Mouse (Mus musculus) hindbrain, postnatal 0 days (tissue): ENCODE results near the gene Mrps11. TPM values are rescaled to one million over a fixed set of nuclear protein-coding genes. Genes with fewer than 3 reads are reported as not detected.

Experiments used
- ATAC-seq: fragments of 200-750 bp; cut with Nextera tagmentation; 2 replicates; pipeline ENCODE4 v1.8.0; 2017; ENCODE audit warnings: mild to moderate bottlenecking, moderate TSS enrichment, moderate library complexity
- DNase-seq: peaks from one replicate; pipeline ENCODE4 v3.0.0-alpha.2; 2015; ENCODE audit warnings: low spot score
- H3K27ac ChIP-seq: fragments of 300-500 bp; sonication (generic); 2 replicates; pipeline ENCODE4 v1.5.1; 2014; ENCODE audit warnings: mild to moderate bottlenecking
- H3K27me3 ChIP-seq: fragments of 300-500 bp; sonication (generic); 2 replicates; pipeline ENCODE4 v1.6.1; 2014; ENCODE audit warnings: low read length, mixed read lengths; ENCODE audit not compliant: insufficient read depth
- H3K36me3 ChIP-seq: fragments of 300-500 bp; sonication (generic); 2 replicates; pipeline ENCODE4 v1.6.1; 2014; ENCODE audit warnings: low read length, mixed read lengths; ENCODE audit not compliant: insufficient read depth
- H3K4me1 ChIP-seq: fragments of 300-500 bp; sonication (generic); 2 replicates; pipeline ENCODE4 v1.6.1; 2014; ENCODE audit warnings: antibody characterized with exemption, low read length, mixed read lengths; ENCODE audit not compliant: insufficient read depth
- H3K4me2 ChIP-seq: fragments of 300-500 bp; sonication (generic); 2 replicates; pipeline ENCODE4 v1.6.1; 2014; ENCODE audit warnings: low read depth, mild to moderate bottlenecking, low read length, moderate library complexity, mixed read lengths
- H3K4me3 ChIP-seq: fragments of 300-500 bp; sonication (generic); 2 replicates; pipeline ENCODE4 v1.5.1; 2014; ENCODE audit warnings: low read length
- H3K9ac ChIP-seq: fragments of 300-500 bp; sonication (generic); replicated peaks from 2 replicates; pipeline ENCODE4 v1.6.1; 2014; ENCODE audit warnings: mild to moderate bottlenecking, low read length, moderate library complexity, mixed read lengths
- H3K9me3 ChIP-seq: fragments of 300-500 bp; sonication (generic); 2 replicates; pipeline ENCODE4 v1.6.1; 2016; ENCODE audit warnings: low read length, mixed read lengths
- CTCF ChIP-seq: IDR thresholded peaks from 2 replicates; pipeline ENCODE4 v1.5.1; 2016; ENCODE audit warnings: antibody characterized with exemption, control low read depth, low read depth
- WGBS: fragments of 180-500 bp; shearing (Covaris S2); extraction: QIAGEN DNeasy Blood & Tissue Kit; methylation state at CpG from one replicate; pipeline ENCODE4 v1.1.7; 2014; 5-methylcytosine and 5-hydroxymethylcytosine counted together
- polyA plus RNA-seq: library from polyadenylated mRNA; unstranded; fragments of >200 nt; fragmentation: Nextera tagmentation; extraction: Ambion mirVana; gene quantifications from 2 replicates; pipeline ENCODE4 v1.2.1, GENCODE M21; 2015
- total RNA-seq: library from RNA; depleted of rRNA; stranded (reverse); fragments of >200 nt; gene quantifications from 2 replicates; pipeline ENCODE4 v1.2.3, GENCODE M21; 2014

Mrps11 gene
- total and polyA plus RNA-seq, 2 experiments from 2014 or later: 56.8 to 63.4 TPM

DNA sequence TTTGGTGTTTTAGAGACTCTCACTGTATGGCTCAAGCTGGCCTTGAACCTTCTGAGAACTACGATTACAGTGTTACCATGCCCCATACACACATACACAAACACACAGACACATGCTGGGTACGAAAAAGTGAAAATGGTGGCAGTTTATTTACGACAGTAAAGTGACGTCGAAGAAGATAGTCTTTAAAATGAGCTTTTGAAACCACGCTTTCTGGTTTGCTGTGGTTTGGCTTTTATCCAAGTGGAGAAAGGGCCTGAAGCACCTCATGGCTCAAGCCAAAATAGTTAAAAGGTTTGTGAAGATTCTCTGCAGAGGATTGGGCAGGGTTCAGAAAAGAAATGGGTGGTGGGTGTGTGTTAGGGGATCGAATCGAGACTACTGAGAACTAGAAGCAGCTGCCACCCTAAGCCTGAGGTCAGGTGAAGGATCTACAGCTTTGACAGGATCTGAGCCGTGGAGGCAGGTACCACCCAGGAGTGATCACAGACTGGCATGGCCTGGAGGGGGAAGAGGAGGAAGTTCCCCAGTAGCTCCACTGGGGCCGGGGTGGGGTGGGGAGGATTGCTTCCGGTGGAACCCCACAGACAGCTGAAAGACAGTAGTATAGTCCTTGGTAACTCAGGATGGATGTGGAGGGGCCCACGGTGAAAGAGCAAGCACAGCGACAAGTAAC is 11.1 kb downstream of the Mrps11 start:
- Histone ChIP-seq H3K27ac (no peak overlapping the region), H3K9ac (no peak overlapping the region), H3K27me3 (no peaks in the 10 kb centered on the region), H3K9me3 (no peaks in the 10 kb centered on the region), H3K4me1 (0 out of 2 replicates have a peak, but pooled peaks cover 3% of the 10 kb centered on the region), H3K4me3 (no peak overlapping the region), H3K4me2 (no peak overlapping the region), H3K36me3 (peaks cover 14% of the 10 kb centered on the region)
- ATAC-seq (no peak), DNase-seq (no peak)
- 88% methylated on average over 13 of the region's 13 CpGs for WGBS
- no peak for TF ChIP-seq CTCF

DNA sequence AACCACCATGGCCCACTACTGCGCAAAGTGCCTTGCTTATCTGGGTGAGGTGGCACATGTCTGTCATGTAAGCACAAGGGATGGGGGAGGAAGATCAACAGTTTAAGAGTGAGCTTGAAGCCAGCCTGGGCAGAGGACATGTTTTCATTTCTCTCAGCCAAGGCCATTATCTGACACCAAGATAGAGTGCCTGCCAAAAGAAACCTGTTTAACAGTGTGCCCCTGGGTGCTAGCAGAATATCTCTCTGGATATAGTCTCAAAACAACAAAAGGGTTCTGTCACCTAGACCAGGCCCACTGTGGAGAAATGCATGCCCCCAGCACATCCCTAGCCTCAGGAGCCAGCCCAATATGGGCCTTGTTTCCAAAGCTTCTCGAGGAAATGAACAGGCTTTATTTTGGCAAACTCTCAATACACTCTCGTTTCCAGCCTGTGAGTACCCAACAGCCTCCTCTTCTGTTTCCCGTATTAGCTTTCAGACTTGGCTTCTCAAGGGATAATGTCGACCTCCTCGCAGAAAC is 11.7 kb downstream of the Mrps11 start:
- H3K9me3 ChIP-seq: no peaks in the 10 kb centered on the region
- no peak overlapping the region for H3K9ac ChIP-seq
- no peaks in the 10 kb centered on the region for H3K27me3 ChIP-seq
- H3K4me3 ChIP-seq: no peak overlapping the region
- ATAC-seq: no peak
- no peak overlapping the region for H3K27ac ChIP-seq
- no peak for DNase-seq
- TF ChIP-seq CTCF: no peak
- H3K4me1 ChIP-seq: 0 out of 2 replicates have a peak, but pooled peaks cover 3% of the 10 kb centered on the region
- H3K4me2 ChIP-seq: no peak overlapping the region
- WGBS: 56% methylated on average over 6 of the region's 6 CpGs
- H3K36me3 ChIP-seq: peaks cover 8% of the 10 kb centered on the region; the same call in 1 of the 2 replicates

DNA sequence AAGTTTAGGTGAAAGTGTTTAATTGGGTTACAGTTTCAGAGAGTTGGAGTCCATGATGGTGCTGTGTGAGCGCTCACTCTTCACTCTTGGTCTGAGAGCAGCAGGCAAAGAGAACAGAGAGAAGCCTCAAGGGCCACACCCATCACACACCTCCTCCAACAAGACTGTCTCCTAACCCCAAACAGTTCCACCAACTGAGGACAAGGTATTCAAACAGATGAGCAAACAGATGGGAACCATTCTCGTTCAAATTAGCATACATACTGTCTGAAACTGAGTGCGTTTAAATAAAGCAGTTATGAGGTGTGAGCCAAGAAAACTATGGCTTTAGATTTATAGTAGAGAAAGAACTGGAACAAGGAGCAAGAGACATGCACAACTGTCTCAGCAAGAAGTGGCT is 13.7 kb downstream of the Mrps11 start:
- Histone ChIP-seq H3K9me3 (no peaks in the 10 kb centered on the region), H3K27ac (no peak overlapping the region), H3K4me3 (no peak overlapping the region), H3K9ac (no peak overlapping the region), H3K4me1 (0 out of 2 replicates have a peak, but pooled peaks cover 3% of the 10 kb centered on the region), H3K27me3 (no peaks in the 10 kb centered on the region), H3K36me3 (no peaks in the 10 kb centered on the region), H3K4me2 (no peak overlapping the region)
- 81% methylated on average over 3 of the region's 3 CpGs for WGBS
- ATAC-seq (no peak), DNase-seq (no peak)
- TF ChIP-seq CTCF: no peak

- ATAC-seq: peak; percentile 64
- no peak for TF ChIP-seq CTCF
- H3K4me3 ChIP-seq: no peak overlapping the region
- no peak overlapping the region for H3K9ac ChIP-seq
- WGBS: 27% methylated on average over 8 of the region's 9 CpGs
- no peaks in the 10 kb centered on the region for H3K27me3 ChIP-seq
- H3K36me3 ChIP-seq: no peaks in the 10 kb centered on the region
- H3K4me1 ChIP-seq: 0 out of 2 replicates have a peak, but pooled peaks cover 3% of the 10 kb centered on the region
- H3K4me2 ChIP-seq: no peak overlapping the region
- no peak overlapping the region for H3K27ac ChIP-seq
- peak; percentile 65 for DNase-seq
- H3K9me3 ChIP-seq: no peaks in the 10 kb centered on the region
Measured at GRCm38 (mm10) chr7:78797843-78798455, 15.0 kb downstream of the Mrps11 start.

DNA sequence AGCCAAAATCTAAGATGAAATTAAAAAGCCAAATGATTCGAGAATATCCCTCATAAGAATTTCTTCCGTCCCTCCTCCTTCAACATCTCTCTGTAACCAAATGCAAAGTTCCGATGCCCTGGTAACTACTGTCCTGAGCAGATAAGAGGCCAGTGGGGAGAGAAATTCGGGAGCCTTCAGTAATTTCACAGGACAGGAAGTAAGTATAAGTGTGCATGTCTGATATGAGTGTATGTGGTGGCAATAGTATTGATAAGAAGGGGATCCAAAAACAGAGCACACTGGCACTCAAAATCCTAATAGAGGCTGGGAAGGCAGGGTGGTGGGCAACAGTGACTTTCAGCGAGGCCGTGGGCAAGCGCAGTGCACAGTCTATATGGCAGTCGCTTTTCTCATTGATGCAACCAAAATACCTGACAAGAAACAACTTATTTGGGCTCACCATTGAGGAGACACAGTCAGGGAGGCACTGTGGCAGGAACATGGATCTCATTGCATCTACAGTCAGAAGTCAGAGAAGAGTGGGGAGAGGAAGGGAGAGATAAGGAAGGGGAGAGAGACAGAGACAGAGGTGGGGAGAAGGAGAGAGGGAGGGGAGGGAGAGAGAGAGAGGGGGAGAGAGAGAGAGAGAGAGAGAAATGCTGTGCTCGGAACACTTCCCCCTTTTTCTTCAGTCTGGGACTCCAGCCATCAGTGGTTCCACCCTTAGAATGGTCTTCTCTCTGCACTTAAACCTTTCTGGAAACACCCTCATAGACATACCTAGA is 17.0 kb downstream of the Mrps11 start:
- no peak for ATAC-seq
- WGBS: 77% methylated on average over 9 of the region's 9 CpGs
- no peak overlapping the region for H3K9ac ChIP-seq
- DNase-seq: no peak
- no peak overlapping the region for H3K27ac ChIP-seq
- TF ChIP-seq CTCF: no peak
- no peaks in the 10 kb centered on the region for H3K36me3 ChIP-seq
- H3K27me3 ChIP-seq: no peaks in the 10 kb centered on the region
- H3K4me2 ChIP-seq: no peak overlapping the region
- H3K4me3 ChIP-seq: no peak overlapping the region
- H3K4me1 ChIP-seq: 0 out of 2 replicates have a peak, but pooled peaks cover 2% of the 10 kb centered on the region
- no peaks in the 10 kb centered on the region for H3K9me3 ChIP-seq

- ATAC-seq (no peak), DNase-seq (no peak)
- Histone ChIP-seq H3K36me3 (no peaks in the 10 kb centered on the region), H3K27me3 (no peaks in the 10 kb centered on the region), H3K4me2 (no peak overlapping the region), H3K4me3 (no peak overlapping the region), H3K27ac (no peak overlapping the region), H3K9me3 (no peaks in the 10 kb centered on the region), H3K4me1 (no peaks in the 10 kb centered on the region), H3K9ac (no peak overlapping the region)
- whole genome bisulfite sequencing: 81% methylated on average over 3 of the region's 3 CpGs
- no peak for TF ChIP-seq CTCF
Measured at GRCm38 (mm10) chr7:78803841-78804240, 20.9 kb downstream of the Mrps11 start.
